ENCODE assay signal across 8 mouse cellular contexts in genomic region chr12:8499871-8500596, GRCm38 (mm10). TPM values are rescaled to one million over a fixed set of nuclear protein-coding genes. Genes with fewer than 3 reads are reported as not detected.
DNase-seq lines count a peak whose midpoint lies in the region; ATAC-seq and TF ChIP-seq lines count a peak whose summit lies in the region.

Gene Rhob (minus strand): TSS chr12:8500009.

- peak; percentile 94 for DNase-seq in CH12.LX (ENCODE audit: extremely low read depth)
- peak; percentile 79 for DNase-seq in c-Kit-positive CD71-positive TER-119-negative erythroid progenitor cells, embryonic 14.5 days (ENCODE audit: low read depth)
- DNase-seq in heart, postnatal 0 days (ENCODE audit: low spot score): peak; percentile 97
- DNase-seq in kidney, postnatal 4 days: peak; percentile 94 to 97

- peak within 1 kb of the TSS; percentile 91 for H3K27ac ChIP-seq in CH12.LX (ENCODE audit: insufficient read depth, low read depth)
- H3K27ac ChIP-seq in forebrain, embryonic 12.5 days: peak within 1 kb of the TSS; percentile 100
- peak within 1 kb of the TSS; percentile 100 for H3K27ac ChIP-seq in heart, postnatal 0 days (ENCODE audit: low read depth)
- peak within 1 kb of the TSS; percentile 86 for H3K27ac ChIP-seq in liver, embryonic 16.5 days (ENCODE audit: low read length)
- H3K27ac ChIP-seq in neural tube, embryonic 13.5 days (replicated peaks): peak within 1 kb of the TSS; percentile 100
- peak within 1 kb of the TSS; percentile 97 for H3K27ac ChIP-seq in testis, adult 2 months (ENCODE audit: control insufficient read depth, insufficient read depth, low read depth, low read length)

- peak; percentile 99 for TF ChIP-seq POLR2A in CH12.LX (IDR thresholded peaks at IDR 0.05; ENCODE audit: low read depth, low read length)
- TF ChIP-seq POLR2A in testis, adult 2 months (IDR thresholded peaks at IDR 0.05; ENCODE audit: control insufficient read depth, low read depth, low read length): peak; percentile 97

- no peak for TF ChIP-seq CTCF in CH12.LX (conservative IDR thresholded peaks at IDR 0.05 in 1 of 2, IDR thresholded peaks at IDR 0.05 in 1 of 2; ENCODE audit: low read depth in 2 of 2, low read length in 2 of 2)
- TF ChIP-seq CTCF in heart, postnatal 0 days (IDR thresholded peaks at IDR 0.05; ENCODE audit: low read depth): no peak
- TF ChIP-seq CTCF in testis, adult 2 months (IDR thresholded peaks at IDR 0.05; ENCODE audit: control insufficient read depth, insufficient read depth, insufficient replicate concordance, low read depth, low read length): no peak

- peak within 1 kb of the TSS; percentile 62 to 98 (median 76) for H3K4me3 ChIP-seq in CH12.LX (replicated peaks in 1 of 3; ENCODE audit: low read depth in 2 of 3, low read length in 2 of 3, poor library complexity in 1 of 3)
- H3K4me3 ChIP-seq in forebrain, embryonic 12.5 days (replicated peaks): peak within 1 kb of the TSS; percentile 82
- H3K4me3 ChIP-seq in heart, postnatal 0 days (ENCODE audit: low read depth, low read length): peak within 1 kb of the TSS; percentile 83
- peak within 1 kb of the TSS; percentile 66 for H3K4me3 ChIP-seq in liver, embryonic 16.5 days (ENCODE audit: low read depth, low read length)
- peak within 1 kb of the TSS; percentile 58 for H3K4me3 ChIP-seq in neural tube, embryonic 13.5 days
- H3K4me3 ChIP-seq in testis, adult 2 months (ENCODE audit: control insufficient read depth, low read depth, low read length): peak within 1 kb of the TSS; percentile 90

- peaks cover 0 to 7% of the 10 kb centered on the region in 2 experiments for H3K36me3 ChIP-seq in CH12.LX (replicated peaks in 1 of 2; ENCODE audit: control insufficient read depth in 1 of 2, insufficient read depth in 1 of 2, low read length in 1 of 2)
- no peaks in the 10 kb centered on the region for H3K36me3 ChIP-seq in forebrain, embryonic 12.5 days (replicated peaks)
- no peaks in the 10 kb centered on the region for H3K36me3 ChIP-seq in heart, postnatal 0 days (replicated peaks; ENCODE audit: control insufficient read depth, insufficient read depth, low read length)
- H3K36me3 ChIP-seq in liver, embryonic 16.5 days (ENCODE audit: control insufficient read depth, insufficient read depth): no peaks in the 10 kb centered on the region
- no peaks in the 10 kb centered on the region for H3K36me3 ChIP-seq in neural tube, embryonic 13.5 days
- no peaks in the 10 kb centered on the region for H3K36me3 ChIP-seq in testis, adult 2 months (ENCODE audit: control insufficient read depth, insufficient read depth, low read length)

- peaks cover 4 to 36% of the 10 kb centered on the region in 2 experiments for H3K4me1 ChIP-seq in CH12.LX (ENCODE audit: control insufficient read depth in 1 of 2, insufficient read depth in 2 of 2)
- peaks cover 42% of the 10 kb centered on the region for H3K4me1 ChIP-seq in forebrain, embryonic 12.5 days
- H3K4me1 ChIP-seq in heart, postnatal 0 days (ENCODE audit: control insufficient read depth, insufficient read depth): peaks cover 17% of the 10 kb centered on the region; the same call in 1 of the 2 replicates
- H3K4me1 ChIP-seq in liver, embryonic 16.5 days (ENCODE audit: control insufficient read depth, low read depth, low read length): peaks cover 18% of the 10 kb centered on the region
- peaks cover 40% of the 10 kb centered on the region for H3K4me1 ChIP-seq in neural tube, embryonic 13.5 days (replicated peaks)
- peaks cover 19% of the 10 kb centered on the region for H3K4me1 ChIP-seq in testis, adult 2 months (ENCODE audit: control insufficient read depth, insufficient read depth, low read length)

- TF ChIP-seq RAD21 in CH12.LX (IDR thresholded peaks at IDR 0.05; ENCODE audit: low read depth, low read length): no peak

- WGBS in forebrain, embryonic 12.5 days: under 1% methylated on average over 56 of the region's 56 CpGs
- under 1% methylated on average over 56 of the region's 56 CpGs for WGBS in heart, postnatal 0 days
- 0% methylated on average over 56 of the region's 56 CpGs for WGBS in liver, embryonic 16.5 days (ENCODE audit: insufficient replicate concordance)
- under 1% methylated on average over 56 of the region's 56 CpGs for WGBS in neural tube, embryonic 13.5 days

- dilution Hi-C loops in CH12.LX (cut with MboI; ENCODE audit: extremely low pct_ligation_motif_present, extremely low pct_unique_long_range_greater_than_20kb, low sequenced_read_pairs): no loop called here

- in situ Hi-C loops in CH12.LX (cut with MboI; ENCODE audit: low pct_ligation_motif_present, low pct_unique_long_range_greater_than_20kb, low sequenced_read_pairs): loop anchor here (5.0 kb wide), 1 partner anchor 178 kb away; no protein-coding TSS in a partner anchor

- peak; percentile 97 for ATAC-seq in forebrain, embryonic 12.5 days (ENCODE audit: low FRiP score)
- ATAC-seq in heart, postnatal 0 days (ENCODE audit: insufficient read depth, low read depth): peak; percentile 96
- ATAC-seq in liver, embryonic 16.5 days (ENCODE audit: low read depth): peak; percentile 95
- ATAC-seq in neural tube, embryonic 13.5 days (ENCODE audit: low read depth): peak; percentile 98

- peak within 1 kb of the TSS; percentile 83 for H3K4me2 ChIP-seq in CH12.LX (ENCODE audit: insufficient read depth, low read depth, poor library complexity, severe bottlenecking)
- peak within 1 kb of the TSS; percentile 93 for H3K4me2 ChIP-seq in forebrain, embryonic 12.5 days
- H3K4me2 ChIP-seq in heart, postnatal 0 days (ENCODE audit: low read depth, low read length): peak within 1 kb of the TSS; percentile 90
- H3K4me2 ChIP-seq in liver, embryonic 16.5 days (ENCODE audit: low read depth, low read length): peak within 1 kb of the TSS; percentile 74
- peak within 1 kb of the TSS; percentile 83 for H3K4me2 ChIP-seq in neural tube, embryonic 13.5 days

- no peaks in the 10 kb centered on the region for H3K9me3 ChIP-seq in CH12.LX (replicated peaks; ENCODE audit: low read length)
- H3K9me3 ChIP-seq in forebrain, embryonic 12.5 days: no peaks in the 10 kb centered on the region
- H3K9me3 ChIP-seq in heart, postnatal 0 days (replicated peaks; ENCODE audit: control insufficient read depth, low read length): no peaks in the 10 kb centered on the region
- no peaks in the 10 kb centered on the region for H3K9me3 ChIP-seq in liver, embryonic 16.5 days (replicated peaks; ENCODE audit: control insufficient read depth, low read length)
- no peaks in the 10 kb centered on the region for H3K9me3 ChIP-seq in neural tube, embryonic 13.5 days

- peak within 1 kb of the TSS; percentile 96 for H3K9ac ChIP-seq in CH12.LX (ENCODE audit: insufficient read depth, low read depth)
- peak within 1 kb of the TSS; percentile 96 for H3K9ac ChIP-seq in forebrain, embryonic 12.5 days
- H3K9ac ChIP-seq in heart, postnatal 0 days (replicated peaks; ENCODE audit: low read depth, low read length): peak within 1 kb of the TSS; percentile 97
- H3K9ac ChIP-seq in liver, embryonic 16.5 days (ENCODE audit: low read depth, low read length): peak within 1 kb of the TSS; percentile 70
- peak within 1 kb of the TSS; percentile 99 for H3K9ac ChIP-seq in neural tube, embryonic 13.5 days

- peaks cover 15% of the 10 kb centered on the region for H3K79me2 ChIP-seq in CH12.LX (replicated peaks; ENCODE audit: control insufficient read depth, extremely low read depth, insufficient read depth, poor library complexity, severe bottlenecking)

- H3K27me3 ChIP-seq in CH12.LX (replicated peaks): no peaks in the 10 kb centered on the region
- no peaks in the 10 kb centered on the region for H3K27me3 ChIP-seq in forebrain, embryonic 12.5 days
- H3K27me3 ChIP-seq in heart, postnatal 0 days (ENCODE audit: control insufficient read depth, insufficient read depth, low read length): no peaks in the 10 kb centered on the region
- H3K27me3 ChIP-seq in liver, embryonic 16.5 days (ENCODE audit: control insufficient read depth, insufficient read depth, low read depth, low read length): peaks cover 14% of the 10 kb centered on the region
- no peaks in the 10 kb centered on the region for H3K27me3 ChIP-seq in neural tube, embryonic 13.5 days
- no peaks in the 10 kb centered on the region for H3K27me3 ChIP-seq in testis, adult 2 months (ENCODE audit: control insufficient read depth, insufficient read depth, low read length)

- no peak for TF ChIP-seq EP300 in CH12.LX (IDR thresholded peaks at IDR 0.05; ENCODE audit: low read length)
- peak; percentile 34 for TF ChIP-seq EP300 in heart, postnatal 0 days (IDR thresholded peaks at IDR 0.05; ENCODE audit: low read depth)

TF ChIP-seq in CH12.LX, 34 proteins besides CTCF, POLR2A, EP300 and RAD21 (continues in another document):
- TF ChIP-seq ZC3H11A (IDR thresholded peaks at IDR 0.05; ENCODE audit: low read depth, low read length): no peak
- 0 out of 2 replicates have a peak, but pooled peaks have one; percentile 29 for TF ChIP-seq MYC (IDR thresholded peaks at IDR 0.05; ENCODE audit: low read depth, low read length)
- TF ChIP-seq MEF2A (IDR thresholded peaks at IDR 0.05; ENCODE audit: borderline replicate concordance, low read depth, low read length): peak; percentile 96
- peak; percentile 65 for TF ChIP-seq BHLHE40 (IDR thresholded peaks at IDR 0.05; ENCODE audit: low read depth, low read length)
- peak; percentile 98 for TF ChIP-seq ZMIZ1 (IDR thresholded peaks at IDR 0.05; ENCODE audit: low read depth, low read length)
- peak; percentile 98 for TF ChIP-seq TBP (conservative IDR thresholded peaks at IDR 0.05; ENCODE audit: low read depth, low read length)
- no peak for TF ChIP-seq USF2 (conservative IDR thresholded peaks at IDR 0.05; ENCODE audit: low read depth, low read length)
- TF ChIP-seq POLR2AphosphoS2 (IDR thresholded peaks at IDR 0.05; ENCODE audit: low read depth, low read length): peak; percentile 91
- peak; percentile 84 for TF ChIP-seq SIN3A (IDR thresholded peaks at IDR 0.05; ENCODE audit: low read length)
- no peak for TF ChIP-seq SMC3 (IDR thresholded peaks at IDR 0.05; ENCODE audit: low read depth, low read length)
- TF ChIP-seq JUND (conservative IDR thresholded peaks at IDR 0.05; ENCODE audit: low read depth, low read length): peak; percentile 81; the same call in 1 of the 2 replicates
- peak; percentile 99 for TF ChIP-seq NELFE (IDR thresholded peaks at IDR 0.05; ENCODE audit: low read depth, low read length)
- TF ChIP-seq MXI1 (IDR thresholded peaks at IDR 0.05; ENCODE audit: low read depth, low read length): peak; percentile 78; the same call in 1 of the 2 replicates

RNA-seq across cellular contexts. Expression of gene Rhob, which starts in this region (rescaled TPM):
- 47.5 and 52.9 TPM in 2 replicates for total RNA-seq in CH12.LX (2012; rRNA removed)
- total RNA-seq in CH12.LX (2014; rRNA removed): 41.8 and 42.1 TPM in 2 replicates
- polyA plus RNA-seq in CH12.LX (2012; ENCODE audit: insufficient read length, low read depth): 48.6 and 54.1 TPM in 2 replicates
- polyA plus RNA-seq in forebrain, embryonic 12.5 days (2016; fragmentation: Nextera tagmentation; extraction: Ambion mirVana): 44.9 and 55.5 TPM in 2 replicates
- total RNA-seq in heart, postnatal 0 days (2014; rRNA removed; ENCODE audit: low replicate concordance): 202 and 228 TPM in 2 replicates
- 31.4 and 34.2 TPM in 2 replicates for polyA plus RNA-seq in heart, postnatal 0 days (2015; fragmentation: Nextera tagmentation; extraction: Ambion mirVana)
- polyA plus RNA-seq in liver, embryonic 16.5 days (2015; fragmentation: Nextera tagmentation; extraction: Ambion mirVana): 6.1 and 7.1 TPM in 2 replicates
- polyA plus RNA-seq in neural tube, embryonic 13.5 days (2015; fragmentation: Nextera tagmentation; extraction: Ambion mirVana): 80.6 and 81.1 TPM in 2 replicates
- 21.3 and 23.4 TPM in 2 replicates for polyA plus RNA-seq in testis, adult 2 months (2012; rRNA removed)

Comparison
In these comparisons a context has a peak if more than half of its experiments do, and no peak if none do; other contexts are left out.
1. Peak in every context shown above with its lines: DNase-seq, ATAC-seq, H3K4me3 ChIP-seq and H3K27ac ChIP-seq.